Mouse (Mus musculus) G1E (cell line): Measurements from ENCODE around the gene Capg. TPM values are rescaled to one million over a fixed set of nuclear protein-coding genes. Genes with fewer than 3 reads are reported as not detected.

Experiments
- ATAC-seq: 2 replicates; pipeline ENCODE4 v1.8.0; 2016; ENCODE audit warnings: mild to moderate bottlenecking; ENCODE audit not compliant: insufficient number of reproducible peaks, poor library complexity, low FRiP score, severe bottlenecking; ENCODE audit errors: extremely low read depth
- DNase-seq: peaks from one replicate; pipeline ENCODE4 v3.0.0; 2012; ENCODE audit warnings: low spot score
- H3K27me3 ChIP-seq: 2 replicates; pipeline ENCODE4 v1.6.1; 2012; ENCODE audit warnings: mild to moderate bottlenecking, low read length, inconsistent platforms; ENCODE audit not compliant: insufficient read depth
- H3K36me3 ChIP-seq: replicated peaks from 2 replicates; pipeline ENCODE3; 2012; ENCODE audit warnings: mild to moderate bottlenecking, inconsistent platforms
- H3K4me1 ChIP-seq: 2 replicates; pipeline ENCODE4 v1.6.1; 2012; ENCODE audit warnings: low read depth, low read length, inconsistent platforms, mixed read lengths; ENCODE audit not compliant: insufficient read depth
- H3K4me3 ChIP-seq: 2 replicates; pipeline ENCODE4 v1.5.1; 2012; ENCODE audit warnings: low read depth, mild to moderate bottlenecking, inconsistent platforms, low read length, moderate library complexity, mixed read lengths
- H3K9me3 ChIP-seq: replicated peaks from 2 replicates; pipeline ENCODE4 v1.6.1; 2012; ENCODE audit warnings: inconsistent platforms
- CTCF ChIP-seq: IDR thresholded peaks from 2 replicates; pipeline ENCODE4 v1.5.1; 2012; ENCODE audit warnings: low read depth, low read length, inconsistent platforms, mixed read lengths
- GATA1 ChIP-seq: IDR thresholded peaks from 2 replicates; pipeline ENCODE4 v1.6.1; 2012; ENCODE audit warnings: borderline replicate concordance, low read length, inconsistent platforms, mixed read lengths
- GATA2 ChIP-seq: IDR thresholded peaks from 2 replicates; pipeline ENCODE4 v1.6.1; 2012; ENCODE audit warnings: low read depth, low read length, inconsistent platforms, borderline replicate concordance
- POLR2AphosphoS5 ChIP-seq: IDR thresholded peaks from 2 replicates; pipeline ENCODE4 v1.6.1; 2012; ENCODE audit warnings: low read depth, low read length, inconsistent platforms; ENCODE audit not compliant: insufficient replicate concordance
- TAL1 ChIP-seq: conservative IDR thresholded peaks from 2 replicates; pipeline ENCODE4 v1.6.1; 2012; ENCODE audit warnings: low read depth, low read length, inconsistent platforms, mixed read lengths
- polyA plus RNA-seq: library from polyadenylated mRNA; stranded (reverse); fragments of >175 nt; gene quantifications from 2 replicates; pipeline ENCODE4 v1.2.3, GENCODE M21; 2012
- total RNA-seq, 2 experiments: library from RNA; stranded (forward) in 1 of 2; stranded (reverse) in 1 of 2; fragments of 200-1000 nt in 1 of 2; fragments of >200 nt in 1 of 2; fragmentation: Nextera tagmentation in 1 of 2; gene quantifications; 2 replicates each; pipeline ENCODE4 v1.2.3; 2014 to 2017

Capg gene
- total and polyA plus RNA-seq, 3 experiments, result 37.8 to 113 (median 102) TPM

DNA sequence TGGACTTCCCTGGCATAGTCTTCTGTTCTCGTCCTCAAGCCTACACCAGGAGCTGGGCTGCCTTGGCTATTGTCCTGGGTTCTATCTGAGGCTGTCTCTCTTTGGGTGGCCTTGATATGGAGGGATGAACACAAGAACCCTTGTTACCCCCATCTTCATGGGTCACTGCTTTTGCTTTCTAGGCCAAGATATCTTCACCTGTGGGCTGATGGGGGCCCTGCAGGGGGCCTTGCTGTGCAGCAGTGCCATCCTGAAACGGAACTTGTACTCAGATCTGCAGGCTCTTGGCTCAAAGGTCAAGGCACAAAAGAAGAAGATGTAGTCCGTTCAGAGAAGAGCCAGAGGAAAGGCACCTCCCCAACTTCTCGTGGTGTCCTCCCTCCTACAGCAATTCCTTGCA, 62.9 kb downstream of the Capg start:
- no peak for DNase-seq
- no peak for ATAC-seq
- H3K9me3 ChIP-seq, result no peaks in the 10 kb centered on the region
- no peak for TF ChIP-seq GATA1
- no peak for TF ChIP-seq CTCF
- TF ChIP-seq TAL1, result no peak
- no peak for TF ChIP-seq POLR2AphosphoS5
- TF ChIP-seq GATA2, result no peak
- peaks cover 9% of the 10 kb centered on the region; the same call in 1 of the 2 replicates for H3K4me1 ChIP-seq
- no peaks in the 10 kb centered on the region for H3K27me3 ChIP-seq
- no peak overlapping the region for H3K4me3 ChIP-seq
- H3K36me3 ChIP-seq, result peaks cover 95% of the 10 kb centered on the region

DNA sequence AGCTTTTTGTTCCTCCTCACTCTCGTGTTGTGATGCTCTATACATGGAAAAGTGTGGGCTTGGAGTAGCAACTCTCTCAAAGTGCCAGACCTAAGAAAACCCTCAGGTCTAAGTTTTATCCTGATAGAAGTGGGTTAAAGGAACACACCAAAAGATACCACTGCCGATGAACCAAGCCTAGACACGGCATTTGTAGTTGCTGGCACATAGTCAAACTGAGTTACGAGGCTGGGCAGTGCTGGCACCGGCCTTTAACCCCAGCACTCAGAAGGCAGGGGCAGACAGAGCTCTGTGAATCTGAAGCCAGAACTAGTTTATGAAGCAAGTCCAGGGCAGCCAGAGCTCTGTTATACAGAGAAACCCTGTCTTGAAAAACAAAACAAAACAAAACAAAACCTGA, 63.5 kb downstream of the Capg start:
- no peaks in the 10 kb centered on the region for H3K9me3 ChIP-seq
- H3K4me3 ChIP-seq, result no peak overlapping the region
- H3K27me3 ChIP-seq, result no peaks in the 10 kb centered on the region
- ATAC-seq, result no peak
- H3K36me3 ChIP-seq, result peaks cover 94% of the 10 kb centered on the region
- H3K4me1 ChIP-seq, result peaks cover 9% of the 10 kb centered on the region; the same call in 1 of the 2 replicates
- no peak for DNase-seq
- TF ChIP-seq POLR2AphosphoS5 (no peak), GATA1 (no peak), CTCF (no peak), GATA2 (no peak), TAL1 (no peak)

DNA sequence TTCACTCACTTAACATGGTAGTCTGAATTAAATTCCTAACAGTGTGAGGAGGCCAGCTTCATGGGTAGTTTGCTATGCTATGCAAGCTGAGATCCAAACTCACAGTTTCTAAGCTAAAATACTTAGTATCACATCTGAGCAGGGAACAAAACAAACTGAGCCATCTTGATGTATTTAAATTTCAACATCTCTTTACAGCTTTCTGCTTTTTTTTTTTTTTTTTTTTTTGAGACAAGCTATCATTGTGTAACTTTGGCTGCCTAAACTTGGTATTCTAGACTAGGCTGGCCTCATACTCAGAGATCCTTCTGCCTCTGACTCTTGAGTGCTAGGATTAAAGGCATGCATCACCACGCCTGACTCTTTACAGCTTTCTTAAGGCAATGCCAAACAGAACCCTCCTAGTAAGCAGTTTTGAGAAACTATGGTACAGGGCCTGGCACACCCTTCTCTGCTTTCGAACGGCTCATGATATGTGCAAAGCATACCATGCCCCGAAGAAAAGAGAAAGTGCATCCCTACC, 64.5 kb downstream of the Capg start:
- H3K36me3 ChIP-seq, result peaks cover 93% of the 10 kb centered on the region
- no peaks in the 10 kb centered on the region for H3K9me3 ChIP-seq
- H3K27me3 ChIP-seq, result no peaks in the 10 kb centered on the region
- no peak for TF ChIP-seq TAL1
- TF ChIP-seq GATA1, result no peak
- TF ChIP-seq GATA2, result no peak
- TF ChIP-seq CTCF, result no peak
- TF ChIP-seq POLR2AphosphoS5, result no peak
- ATAC-seq, result no peak
- peaks cover 16% of the 10 kb centered on the region for H3K4me1 ChIP-seq
- H3K4me3 ChIP-seq, result no peak overlapping the region
- DNase-seq, result no peak

DNA sequence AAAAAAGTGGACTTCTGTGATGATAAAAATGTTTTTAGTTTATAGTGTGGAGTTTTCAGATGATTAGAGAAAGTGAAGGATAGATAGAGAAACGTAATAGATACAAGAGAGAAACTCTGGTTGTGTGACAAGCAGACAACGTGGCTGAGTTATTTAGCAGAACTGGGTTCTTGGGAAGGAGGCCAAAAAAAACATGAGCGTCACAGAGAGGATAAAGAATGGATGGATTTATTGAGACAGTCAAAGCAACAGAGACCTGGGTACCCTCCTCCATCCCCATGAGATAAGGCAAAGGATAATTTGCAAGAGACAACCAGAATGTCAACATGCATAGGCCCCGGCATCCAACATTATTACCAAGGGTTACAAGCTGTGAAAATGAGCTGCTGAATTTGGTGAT, 66.1 kb downstream of the Capg start:
- Histone ChIP-seq H3K27me3 (no peaks in the 10 kb centered on the region), H3K4me1 (peaks cover 31% of the 10 kb centered on the region), H3K4me3 (no peak overlapping the region), H3K9me3 (no peaks in the 10 kb centered on the region), H3K36me3 (peaks cover 89% of the 10 kb centered on the region)
- no peak for TF ChIP-seq CTCF
- no peak for TF ChIP-seq GATA2
- TF ChIP-seq POLR2AphosphoS5, result no peak
- TF ChIP-seq GATA1, result no peak
- no peak for TF ChIP-seq TAL1
- no peak for ATAC-seq
- DNase-seq, result no peak

Other genes starting within 250 kb of the Capg start
- not detected in 2 replicates for gene Sftpb, start 239.8 kb upstream of the Capg start, total RNA-seq (2014; fragmentation: Nextera tagmentation)
- not detected in 2 replicates for gene Sftpb, start 239.8 kb upstream of the Capg start, total RNA-seq (2017)
- not detected in 2 replicates for gene Sftpb, start 239.8 kb upstream of the Capg start, polyA plus RNA-seq
- gene Usp39, start 199.2 kb upstream of the Capg start, total RNA-seq (2014; fragmentation: Nextera tagmentation), result 99.6 and 100 TPM in 2 replicates
- 116 and 119 TPM in 2 replicates for gene Usp39, start 199.2 kb upstream of the Capg start, total RNA-seq (2017)
- gene Usp39, start 199.2 kb upstream of the Capg start, polyA plus RNA-seq, result 26.3 and 29.7 TPM in 2 replicates
- gene 0610030E20Rik, start 197.1 kb upstream of the Capg start, total RNA-seq (2014; fragmentation: Nextera tagmentation), result 71.0 and 74.9 TPM in 2 replicates
- 26.4 and 29.7 TPM in 2 replicates for gene 0610030E20Rik, start 197.1 kb upstream of the Capg start, total RNA-seq (2017)
- 33.9 and 34.7 TPM in 2 replicates for gene 0610030E20Rik, start 197.1 kb upstream of the Capg start, polyA plus RNA-seq
- gene Tmem150a, start 188.9 kb upstream of the Capg start, total RNA-seq (2014; fragmentation: Nextera tagmentation), result 5.5 and 6.0 TPM in 2 replicates
- gene Tmem150a, start 188.9 kb upstream of the Capg start, total RNA-seq (2017), result 0.55 and 1.2 TPM in 2 replicates
- gene Tmem150a, start 188.9 kb upstream of the Capg start, polyA plus RNA-seq, result 5.1 and 5.6 TPM in 2 replicates
- 238 and 244 TPM in 2 replicates for gene Rnf181, start 177.4 kb upstream of the Capg start, total RNA-seq (2014; fragmentation: Nextera tagmentation)
- gene Rnf181, start 177.4 kb upstream of the Capg start, total RNA-seq (2017), result 153 and 179 TPM in 2 replicates
- gene Rnf181, start 177.4 kb upstream of the Capg start, polyA plus RNA-seq, result 120 and 165 TPM in 2 replicates
- gene Vamp5, start 163.9 kb upstream of the Capg start, total RNA-seq (2014; fragmentation: Nextera tagmentation), result 187 and 244 TPM in 2 replicates
- gene Vamp5, start 163.9 kb upstream of the Capg start, total RNA-seq (2017), result 163 and 182 TPM in 2 replicates
- 133 and 183 TPM in 2 replicates for gene Vamp5, start 163.9 kb upstream of the Capg start, polyA plus RNA-seq
- 58.1 and 72.6 TPM in 2 replicates for gene Vamp8, start 153.7 kb upstream of the Capg start, total RNA-seq (2014; fragmentation: Nextera tagmentation)
- 516 and 572 TPM in 2 replicates for gene Vamp8, start 153.7 kb upstream of the Capg start, total RNA-seq (2017)
- gene Vamp8, start 153.7 kb upstream of the Capg start, polyA plus RNA-seq, result 147 and 261 TPM in 2 replicates
- gene Ggcx, start 130.1 kb upstream of the Capg start, total RNA-seq (2014; fragmentation: Nextera tagmentation), result 25.9 and 27.8 TPM in 2 replicates
- gene Ggcx, start 130.1 kb upstream of the Capg start, total RNA-seq (2017), result 9.2 and 12.4 TPM in 2 replicates
- gene Ggcx, start 130.1 kb upstream of the Capg start, polyA plus RNA-seq, result 6.5 and 6.7 TPM in 2 replicates
- 355 and 414 TPM in 2 replicates for gene Mat2a, start 104.8 kb upstream of the Capg start, total RNA-seq (2014; fragmentation: Nextera tagmentation)
- gene Mat2a, start 104.8 kb upstream of the Capg start, total RNA-seq (2017), result 275 and 294 TPM in 2 replicates
- 24.9 and 34.2 TPM in 2 replicates for gene Mat2a, start 104.8 kb upstream of the Capg start, polyA plus RNA-seq
- gene Sh2d6, start 22.7 kb upstream of the Capg start, total RNA-seq (2014; fragmentation: Nextera tagmentation), result not detected in 2 replicates
- gene Sh2d6, start 22.7 kb upstream of the Capg start, total RNA-seq (2017), result 0.16 TPM in 1 of 2 replicates, not detected in the other
- gene Sh2d6, start 22.7 kb upstream of the Capg start, polyA plus RNA-seq, result not detected in 2 replicates
- gene Elmod3, start 54.0 kb downstream of the Capg start, total RNA-seq (2014; fragmentation: Nextera tagmentation), result 20.4 and 25.5 TPM in 2 replicates
- 8.6 and 9.8 TPM in 2 replicates for gene Elmod3, start 54.0 kb downstream of the Capg start, total RNA-seq (2017)
- gene Elmod3, start 54.0 kb downstream of the Capg start, polyA plus RNA-seq, result 16.6 and 22.1 TPM in 2 replicates
- gene Retsat, start 54.1 kb downstream of the Capg start, total RNA-seq (2014; fragmentation: Nextera tagmentation), result 13.1 and 13.6 TPM in 2 replicates
- gene Retsat, start 54.1 kb downstream of the Capg start, total RNA-seq (2017), result 12.6 and 14.8 TPM in 2 replicates
- gene Retsat, start 54.1 kb downstream of the Capg start, polyA plus RNA-seq, result 6.1 and 25.6 TPM in 2 replicates
- 49.7 and 50.1 TPM in 2 replicates for gene Tgoln1, start 72.6 kb downstream of the Capg start, total RNA-seq (2014; fragmentation: Nextera tagmentation)
- gene Tgoln1, start 72.6 kb downstream of the Capg start, total RNA-seq (2017), result 60.3 and 72.6 TPM in 2 replicates
- 2.0 and 4.4 TPM in 2 replicates for gene Tgoln1, start 72.6 kb downstream of the Capg start, polyA plus RNA-seq
- not detected in 2 replicates for gene Tcf7l1, start 244.9 kb downstream of the Capg start, total RNA-seq (2014; fragmentation: Nextera tagmentation)
- 0.06 and 0.38 TPM in 2 replicates for gene Tcf7l1, start 244.9 kb downstream of the Capg start, total RNA-seq (2017)
- gene Tcf7l1, start 244.9 kb downstream of the Capg start, polyA plus RNA-seq, result not detected in 2 replicates